Mouse (Mus musculus): ENCODE data around the gene Pde4dip. TPM values are rescaled to one million over a fixed set of nuclear protein-coding genes. Genes with fewer than 3 reads are reported as not detected.

The Pde4dip gene
- 1,000 to 10,000 TPM; 2,910 to 3,459 TPM for total RNA-seq (2021)
- long read RNA-seq, experiment 1, partial matches to known transcripts, result 625 of 1,346 reads
- long read RNA-seq, experiment 1, other reads (novel, unspliced or antisense), result 721 of 1,346 reads
- long read RNA-seq, experiment 2, partial matches to known transcripts, result 702 of 1,362 reads
- long read RNA-seq, experiment 2, other reads (novel, unspliced or antisense), result 660 of 1,362 reads

DNA sequence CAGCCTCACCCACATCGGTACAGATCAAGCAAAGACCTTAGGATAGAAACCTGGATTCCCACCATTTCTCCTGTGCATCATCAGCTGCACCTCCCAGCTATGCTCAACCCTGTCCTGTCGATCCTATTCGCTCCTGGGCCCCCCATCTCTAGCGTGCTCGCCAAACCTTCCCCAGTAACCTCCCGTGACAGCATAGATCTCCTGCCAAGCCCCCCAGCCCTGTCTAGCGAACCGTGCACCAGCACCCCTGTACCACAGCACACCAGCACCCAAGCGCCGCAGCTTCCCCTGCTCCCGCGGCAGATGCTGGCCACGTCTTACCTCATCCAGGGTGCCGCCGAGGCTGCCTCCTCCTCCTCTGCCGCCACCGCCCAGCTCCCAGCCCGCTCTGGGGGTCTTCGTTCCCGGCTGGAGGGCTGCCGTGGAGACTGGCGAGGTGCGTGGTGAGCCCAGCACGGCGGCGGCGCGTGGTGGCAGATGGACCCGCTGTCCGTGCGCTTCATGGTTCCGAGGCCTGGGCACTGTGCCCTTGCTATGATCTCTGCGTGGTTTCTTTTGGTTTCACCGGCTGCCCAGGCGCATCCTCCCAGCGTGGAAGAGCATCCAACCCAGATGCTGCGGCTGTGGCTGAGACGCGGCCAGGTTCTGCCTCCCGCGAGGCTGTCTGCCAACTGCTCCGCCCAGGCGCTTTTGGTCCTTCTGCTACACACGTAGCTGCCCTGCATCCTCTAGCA, at the start of gene Pde4dip:
Gene Pde4dip, minus strand, starts transcription at position 540 of the 734 bp plus-strand sequence.
- no peak for DNase-seq (ENCODE audit: low spot score)

DNA sequence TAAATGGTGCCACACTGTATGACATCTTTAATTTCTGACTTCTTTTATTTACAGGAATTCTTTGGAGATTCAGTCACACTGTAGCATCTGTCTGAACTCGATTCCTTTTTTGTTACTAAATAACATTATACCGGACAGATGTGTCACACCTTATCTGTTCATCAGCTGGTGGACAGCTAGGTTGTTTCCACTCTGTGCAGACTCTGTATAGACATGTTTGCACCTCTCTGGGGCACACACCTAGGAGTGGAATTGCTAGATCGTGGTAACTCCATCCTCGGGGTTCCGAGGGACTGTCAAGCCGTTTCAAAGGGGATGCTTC, 49.4 kb upstream of the Pde4dip start:
- DNase-seq (ENCODE audit: low spot score), result no peak

DNA sequence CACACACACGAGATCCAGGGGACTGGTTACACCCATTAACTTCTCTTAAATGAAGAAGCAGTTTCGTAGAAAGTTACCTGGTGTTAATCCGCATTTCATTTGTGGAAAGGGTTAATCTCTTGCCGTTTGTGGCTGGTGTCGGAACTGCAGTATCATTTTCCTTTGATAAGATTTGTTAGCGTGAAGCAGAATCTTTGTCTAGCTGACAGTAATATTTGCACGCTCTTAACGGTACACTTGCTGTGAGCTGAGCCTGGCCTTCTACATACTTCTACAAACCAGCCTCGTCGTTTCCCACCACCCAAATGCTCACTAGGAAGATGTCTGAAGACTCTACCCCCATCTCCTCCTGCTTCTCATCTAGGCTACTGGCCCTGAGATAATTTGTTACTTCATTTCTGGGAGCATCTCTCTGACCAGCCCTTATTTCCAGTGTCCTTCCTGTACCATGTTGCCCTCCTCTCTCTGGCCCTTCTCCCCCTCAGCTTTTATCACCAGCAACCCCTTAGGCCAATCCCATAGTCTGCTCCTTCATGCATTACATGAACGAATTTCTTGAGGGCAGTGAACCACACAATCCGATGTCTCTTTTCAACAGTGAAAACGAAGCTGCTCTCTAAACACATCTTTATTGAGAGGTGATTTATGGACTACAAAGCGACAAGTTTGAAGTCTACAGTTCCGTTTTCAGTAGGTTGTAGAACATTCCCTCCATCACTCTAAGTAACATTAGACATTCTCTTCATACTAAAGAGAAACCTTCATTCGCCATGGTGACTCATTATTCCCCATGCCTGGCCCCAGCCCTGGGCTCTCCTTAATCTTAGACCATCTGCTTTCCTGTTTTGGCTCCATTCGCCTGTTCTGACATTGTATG, 48.8 kb upstream of the Pde4dip start:
- no peak for DNase-seq (ENCODE audit: low spot score)

DNA sequence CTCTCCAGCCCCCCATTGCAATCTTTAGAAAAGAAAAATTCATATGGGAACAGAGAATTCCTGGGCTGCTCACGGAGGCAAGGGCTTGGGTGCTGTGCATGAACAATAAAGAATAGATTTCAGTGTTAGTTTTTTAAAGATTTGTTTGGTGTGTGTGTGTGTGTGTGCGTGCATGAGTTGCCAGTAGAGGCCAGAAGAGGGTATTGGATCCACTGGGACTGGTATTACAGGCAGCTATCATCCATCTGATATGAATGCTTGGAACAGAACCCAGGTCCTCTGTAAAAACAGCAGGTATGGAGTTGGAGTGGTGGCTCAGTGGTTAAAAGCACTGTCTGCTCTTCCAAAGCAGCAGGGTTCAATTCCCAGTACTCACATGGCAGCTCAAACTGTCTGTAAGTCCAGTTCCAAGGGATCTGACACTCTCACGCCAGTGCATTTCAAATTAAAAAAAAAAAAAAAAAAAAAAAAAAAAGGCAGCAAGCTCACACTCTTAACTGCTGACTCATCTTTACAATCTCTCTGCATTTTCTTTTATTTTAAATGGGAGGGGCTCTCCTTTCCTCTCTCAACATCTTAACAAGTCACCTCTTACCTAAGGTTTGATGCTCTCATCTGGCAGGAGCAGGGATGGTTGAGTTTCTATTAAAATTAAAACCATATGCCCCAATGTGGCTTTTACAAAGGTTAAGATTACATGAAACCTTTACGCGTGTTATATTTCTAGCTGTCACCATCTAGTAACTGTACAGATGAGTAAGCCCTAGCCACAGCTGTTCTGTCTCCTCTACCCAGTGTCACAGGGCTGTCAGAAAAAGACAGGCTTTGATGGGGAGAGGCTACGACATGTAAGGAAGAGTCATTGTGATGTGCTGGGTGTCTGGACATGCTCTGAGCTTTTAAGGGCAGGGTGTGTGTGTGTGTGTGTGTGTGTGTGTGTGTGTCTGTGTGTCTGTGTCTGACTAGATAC, 46.1 kb upstream of the Pde4dip start:
- no peak for DNase-seq (ENCODE audit: low spot score)

DNA sequence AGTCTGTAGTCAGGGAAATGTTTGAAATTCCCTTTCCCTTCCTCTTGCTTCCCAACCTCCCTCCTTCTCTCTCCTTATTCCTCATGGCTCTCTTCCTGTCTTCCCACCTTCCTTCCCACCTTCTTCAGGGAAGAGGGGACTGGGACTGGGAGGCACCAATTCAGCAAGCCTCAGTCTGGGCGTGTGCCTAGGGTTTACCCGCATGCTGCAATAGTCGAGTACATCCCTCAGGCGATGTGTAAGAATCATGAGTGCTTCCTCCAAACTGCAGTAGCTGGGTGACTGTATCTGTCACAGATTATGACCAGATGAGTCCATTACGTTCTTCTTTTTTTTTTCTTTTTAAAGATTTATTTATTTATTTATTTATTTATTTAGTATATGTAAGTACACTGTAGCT, 45.3 kb upstream of the Pde4dip start:
- no peak for DNase-seq (ENCODE audit: low spot score)

DNA sequence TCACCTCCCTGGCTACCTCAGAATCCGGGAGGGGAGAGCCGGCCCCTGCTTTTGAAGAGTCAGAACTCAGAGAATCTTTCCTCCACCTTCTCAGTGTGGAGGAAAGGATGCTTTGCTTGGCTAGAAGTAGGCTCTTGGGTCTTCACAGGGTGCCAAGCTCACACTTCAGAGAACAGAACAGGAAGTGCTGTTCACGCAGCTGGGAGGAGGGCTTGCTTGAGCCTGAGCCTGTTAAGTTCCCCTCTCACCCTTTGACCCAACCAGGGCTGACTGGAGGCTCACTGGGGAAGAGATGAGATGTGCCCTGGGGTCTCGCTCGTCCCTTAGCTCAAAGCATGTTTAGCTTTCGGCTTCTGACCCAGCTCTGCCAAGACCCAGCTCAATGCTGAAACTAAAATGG, 44.7 kb upstream of the Pde4dip start:
- no peak for DNase-seq (ENCODE audit: low spot score)

DNA sequence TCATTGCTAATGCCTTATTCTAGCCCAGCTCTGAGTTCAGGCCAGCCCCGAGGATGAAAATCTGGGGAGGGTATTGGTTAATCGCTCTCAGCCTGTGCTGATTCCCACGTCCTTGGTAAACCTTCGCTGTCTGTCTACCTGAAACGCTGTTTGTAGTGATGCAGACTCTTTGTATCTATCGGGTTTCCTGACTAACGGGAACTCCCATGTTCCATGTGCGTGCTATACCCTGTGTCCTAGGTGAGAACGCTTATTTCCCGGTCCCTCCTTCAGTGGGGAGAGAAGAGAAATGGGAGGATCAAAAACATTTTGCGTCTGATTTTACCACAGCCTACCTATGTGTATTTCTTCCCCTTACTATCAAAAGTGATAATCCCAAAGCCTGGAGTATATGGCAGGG, 44.3 kb upstream of the Pde4dip start:
- DNase-seq (ENCODE audit: low spot score), result no peak

DNA sequence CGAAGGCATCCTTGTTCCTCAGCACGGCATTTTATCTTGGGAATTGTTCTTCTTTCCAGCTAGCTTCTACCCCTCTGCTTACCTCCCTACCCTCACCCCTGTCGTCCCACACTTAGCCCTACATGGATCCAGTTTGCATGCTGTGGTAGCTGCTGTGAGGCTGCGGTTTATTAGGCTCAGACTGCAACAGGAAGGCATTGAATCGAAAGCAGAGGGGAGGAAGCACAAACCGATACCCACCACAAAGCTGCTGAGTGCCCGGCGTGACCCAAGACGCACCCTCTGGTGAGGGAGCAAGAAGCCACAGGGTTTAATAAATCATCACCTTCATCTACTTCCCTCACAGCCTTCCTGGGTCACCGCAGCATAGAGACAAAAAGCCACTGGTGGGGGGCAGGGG, 43.6 kb upstream of the Pde4dip start:
- no peak for DNase-seq (ENCODE audit: low spot score)

DNA sequence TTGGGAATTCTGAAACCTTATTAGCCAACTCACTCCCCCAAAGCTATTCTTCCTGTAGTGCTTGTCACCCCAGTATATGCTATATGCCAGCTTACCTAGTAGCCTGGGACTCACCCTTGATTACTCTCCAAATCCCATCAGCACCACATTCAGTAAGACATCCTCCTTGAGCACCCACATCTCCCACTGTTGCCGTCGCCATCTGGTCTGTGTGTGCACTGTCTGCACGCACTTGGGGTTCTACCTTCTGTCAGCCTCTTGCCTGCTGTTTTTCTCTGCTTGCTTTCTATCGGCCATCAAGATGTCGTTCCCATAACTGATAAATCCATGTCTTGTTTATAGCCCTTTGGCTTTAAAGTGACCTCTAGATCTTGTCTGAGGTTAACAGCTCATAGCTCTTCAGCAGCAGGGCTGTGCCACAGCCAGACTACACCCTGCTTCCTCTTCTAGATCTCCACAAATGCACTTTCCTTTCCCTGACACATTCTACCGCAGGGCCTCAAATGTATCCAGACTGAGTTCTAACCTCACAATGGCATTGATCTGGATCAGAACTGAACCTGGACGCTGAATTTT, 42.9 kb upstream of the Pde4dip start:
- DNase-seq (ENCODE audit: low spot score), result no peak

DNA sequence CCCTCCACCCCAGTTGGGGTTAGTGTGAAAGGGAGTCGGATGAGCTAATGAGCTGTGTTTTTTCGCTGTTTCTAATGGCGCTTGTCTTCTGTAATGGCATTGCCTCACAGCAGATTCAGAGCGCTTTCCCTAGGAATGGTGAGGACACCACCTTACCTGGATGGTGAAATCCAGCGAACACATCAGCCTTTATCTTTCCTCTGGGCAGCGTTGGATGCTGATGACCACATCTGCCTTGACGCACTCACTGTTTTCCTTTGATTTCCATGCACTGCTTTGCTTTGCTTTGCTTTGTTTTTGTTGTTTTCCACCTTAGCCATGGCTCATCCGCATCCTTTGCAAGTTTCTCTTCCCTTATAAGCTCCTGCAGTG, 42.3 kb upstream of the Pde4dip start:
- no peak for DNase-seq (ENCODE audit: low spot score)

DNA sequence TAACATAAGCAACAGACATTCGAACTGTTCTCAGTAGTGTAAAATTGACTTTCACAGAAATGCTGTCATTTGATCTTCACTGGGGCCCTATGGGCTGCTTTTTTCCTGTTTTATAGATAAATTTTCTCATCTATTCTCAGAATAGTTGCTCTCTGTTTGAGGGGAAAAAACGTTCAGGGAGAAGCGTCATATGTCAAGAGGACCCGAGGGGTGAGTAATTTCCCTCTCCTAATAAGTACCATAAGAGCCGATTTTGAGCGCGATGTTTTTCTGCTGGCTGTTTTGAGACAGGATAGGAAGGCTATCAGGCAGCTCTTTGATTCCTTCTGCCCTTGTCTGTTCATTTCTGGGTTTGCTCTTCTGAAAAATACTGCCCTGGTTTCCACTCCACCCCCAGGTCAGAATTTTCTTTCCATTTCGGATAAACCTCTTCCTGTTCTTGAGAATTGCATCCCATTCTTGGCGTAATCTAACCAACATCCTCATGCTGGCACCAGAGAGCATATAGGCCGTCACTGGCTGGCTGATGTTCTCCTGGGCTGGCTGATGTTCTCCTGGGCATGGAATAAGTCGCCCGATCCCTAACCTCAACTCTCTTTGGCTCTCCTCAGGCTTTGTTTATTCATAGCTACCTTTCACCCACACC, 41.8 kb upstream of the Pde4dip start:
- DNase-seq (ENCODE audit: low spot score), result no peak

DNA sequence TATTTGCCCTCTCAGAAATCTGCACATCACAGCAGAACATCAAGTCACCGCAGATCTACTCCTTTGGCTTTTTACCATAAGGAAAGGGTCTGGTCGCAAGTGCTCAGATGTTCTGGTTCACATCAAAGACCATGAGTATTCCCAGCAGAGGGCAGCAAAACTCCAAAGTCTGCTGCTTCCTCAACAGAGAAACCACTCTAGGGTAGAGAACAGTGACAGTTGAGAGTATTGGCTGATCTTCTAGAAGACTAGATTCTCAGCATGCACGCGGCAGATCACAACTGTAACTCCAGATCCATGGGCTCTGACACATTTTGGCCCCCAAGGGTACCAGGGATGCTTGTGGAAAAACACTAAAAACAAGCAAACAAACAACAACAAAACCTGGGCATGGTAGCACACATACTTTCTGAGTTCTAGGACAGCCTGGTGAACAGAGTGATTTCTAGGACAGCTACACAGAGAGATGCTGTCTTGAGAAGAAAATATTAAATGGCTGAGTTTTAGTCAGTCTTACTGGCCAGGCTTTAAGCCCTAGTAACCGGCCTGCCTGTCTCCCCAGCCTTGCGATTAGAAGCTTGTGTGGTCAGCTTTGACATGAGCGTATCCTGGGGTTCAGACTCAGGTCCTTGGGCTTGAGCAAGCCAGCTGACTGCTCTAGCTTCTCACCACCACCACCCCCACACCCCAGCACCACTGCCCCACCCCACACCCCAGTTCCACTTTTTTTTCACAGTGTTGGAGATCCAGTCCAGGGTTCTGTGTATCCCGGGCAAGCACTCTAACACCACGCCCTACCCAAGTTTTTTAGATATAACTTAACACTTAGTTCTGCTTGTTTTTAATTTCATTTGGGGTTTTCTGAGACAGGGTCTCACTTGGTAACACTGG, 40.7 kb upstream of the Pde4dip start:
- DNase-seq (ENCODE audit: low spot score), result peak; percentile 83

DNA sequence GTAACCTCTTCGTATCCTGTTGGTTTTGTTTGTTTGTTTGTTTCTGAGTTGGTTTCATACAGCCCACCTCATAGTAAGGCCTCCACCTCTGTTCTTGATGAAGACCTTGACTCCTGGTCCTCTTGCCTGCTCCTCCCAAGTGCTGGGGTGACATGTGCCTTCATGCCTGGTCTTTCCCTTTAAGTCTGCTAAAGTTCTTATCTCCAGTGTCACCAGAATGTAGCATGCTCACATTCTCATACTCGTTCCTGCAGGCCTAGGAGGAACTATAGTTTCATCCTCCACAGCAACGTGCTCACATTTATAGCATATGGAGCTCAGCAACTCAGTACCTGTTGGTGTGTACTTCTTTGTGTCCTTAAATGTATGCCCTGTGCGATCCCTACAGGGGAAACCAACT, 38.8 kb upstream of the Pde4dip start:
- DNase-seq (ENCODE audit: low spot score), result no peak

DNA sequence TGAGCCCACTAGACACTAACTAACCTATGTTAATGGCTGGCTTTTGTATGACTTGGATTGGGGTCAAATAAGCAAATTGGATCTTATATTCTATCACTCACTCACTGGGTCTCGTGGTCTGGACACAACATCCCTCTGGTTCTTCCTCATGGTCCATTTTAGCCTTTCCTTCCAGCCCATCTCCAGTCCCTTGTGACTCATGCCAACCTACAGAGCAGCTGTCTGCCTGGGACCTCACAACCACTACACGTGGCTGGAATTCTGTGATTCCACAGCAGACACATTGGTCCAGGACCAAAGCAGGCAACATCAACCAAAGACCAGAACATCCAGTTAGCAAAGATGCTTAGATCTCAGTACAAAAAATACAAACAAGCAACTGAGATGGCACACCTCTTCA, 36.7 kb upstream of the Pde4dip start:
- no peak for DNase-seq (ENCODE audit: low spot score)

DNA sequence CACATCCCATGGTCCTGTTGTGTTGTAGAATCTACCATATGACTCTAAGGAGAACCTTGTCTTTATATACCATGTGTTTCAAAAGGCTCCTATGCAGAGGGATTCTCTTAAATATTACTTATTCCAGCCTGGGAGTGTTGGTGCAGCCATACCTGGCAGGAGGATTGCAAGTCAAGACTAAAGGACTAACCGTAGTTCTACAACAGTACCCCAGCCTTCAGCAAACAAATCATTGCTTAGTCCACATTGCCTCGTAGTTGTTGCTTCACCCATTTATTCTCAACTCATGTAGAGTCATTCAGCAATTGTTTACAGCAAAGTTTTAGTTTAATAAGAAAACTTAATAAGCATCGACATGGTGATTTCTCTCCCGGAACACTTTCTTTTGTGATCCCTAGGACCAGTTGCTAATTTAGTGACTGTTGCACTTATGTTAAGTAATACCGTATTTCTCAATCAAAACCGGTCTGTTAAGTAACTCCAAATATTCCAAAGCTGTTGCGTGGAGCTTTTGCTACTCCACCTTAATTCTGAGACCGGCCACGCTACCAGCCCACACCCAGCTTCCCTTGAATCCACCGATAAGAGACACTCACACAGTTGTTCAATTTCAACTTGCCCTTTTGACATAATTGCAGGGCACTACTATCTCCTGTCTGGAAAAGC, 30.5 kb upstream of the Pde4dip start:
- no peak for DNase-seq (ENCODE audit: low spot score)

DNA sequence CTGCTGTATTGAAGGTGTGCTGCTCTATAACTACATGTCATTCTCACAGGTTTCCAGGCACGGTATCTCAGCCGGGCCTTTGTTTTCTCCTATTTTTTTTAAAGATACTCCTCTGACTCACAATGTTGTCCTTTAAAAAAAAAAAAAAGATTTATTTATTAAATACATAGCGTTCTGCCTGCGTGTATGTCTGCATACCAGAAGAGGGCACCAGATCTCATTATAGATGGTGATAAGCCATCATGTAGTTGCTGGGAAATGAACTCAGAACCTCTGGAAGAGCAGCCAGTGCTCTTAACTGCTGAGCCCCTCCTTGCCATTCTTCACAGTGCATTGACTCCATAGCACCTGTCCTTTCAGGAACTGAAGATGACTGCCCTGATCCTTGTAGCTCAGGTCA, 26.6 kb upstream of the Pde4dip start:
- no peak for DNase-seq (ENCODE audit: low spot score)

DNA sequence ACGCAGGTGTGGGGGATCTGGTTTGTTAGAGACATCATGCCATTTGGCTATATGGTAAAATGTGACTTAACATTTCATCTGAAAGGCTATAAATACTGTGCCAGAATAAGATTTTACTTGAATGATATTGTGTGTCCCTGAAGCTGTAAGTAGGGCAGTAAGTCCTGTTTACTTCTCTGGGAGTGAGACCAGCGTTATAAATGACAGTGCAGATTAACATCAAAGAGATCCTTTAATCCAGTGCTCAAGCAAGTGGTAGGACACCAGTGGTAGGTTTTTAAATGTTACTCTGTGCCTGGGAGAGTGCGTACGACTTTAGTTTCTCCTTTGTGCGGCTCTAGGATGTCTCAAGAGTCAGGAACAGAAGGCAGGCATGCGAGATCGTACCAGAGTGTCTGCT, 22.6 kb upstream of the Pde4dip start:
- DNase-seq (ENCODE audit: low spot score), result no peak

DNA sequence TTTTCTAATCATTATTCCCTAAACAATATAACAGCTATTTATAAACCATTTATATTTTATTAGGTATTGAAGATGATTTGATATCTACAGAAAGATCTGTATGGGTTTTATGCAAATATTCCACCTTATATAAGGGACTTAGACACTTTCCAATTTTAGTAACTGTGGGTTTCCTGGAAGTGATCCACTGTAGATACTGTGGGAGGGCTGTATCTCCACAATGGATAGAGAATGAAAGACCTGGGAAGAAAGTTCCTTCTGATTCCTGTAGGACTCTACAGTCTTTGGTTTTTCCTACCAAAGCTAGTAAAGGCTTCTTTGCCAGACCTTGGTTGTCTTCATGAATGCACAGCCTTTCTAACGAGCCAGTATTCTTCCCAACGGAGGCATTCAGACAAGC, 21.2 kb upstream of the Pde4dip start:
- no peak for DNase-seq (ENCODE audit: low spot score)

DNA sequence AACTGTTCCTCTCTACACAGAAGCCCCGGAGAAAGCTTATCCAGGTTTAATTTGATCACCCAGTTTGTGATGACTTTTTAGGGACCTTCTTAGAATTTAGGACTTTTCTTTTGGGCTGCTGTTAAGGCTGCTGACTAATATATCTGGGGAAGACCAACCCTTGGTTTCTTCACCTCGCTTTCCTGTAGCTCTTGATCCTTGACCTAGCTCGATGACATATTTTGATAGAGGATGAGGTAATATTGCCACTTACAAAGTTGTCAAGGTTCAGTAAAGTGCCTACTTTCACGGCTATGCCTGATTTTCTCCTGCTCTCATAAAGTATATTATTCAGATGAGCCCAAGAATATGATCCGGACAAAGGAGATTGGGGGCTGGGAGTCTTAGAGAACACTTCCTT, 13.1 kb upstream of the Pde4dip start:
- no peak for DNase-seq (ENCODE audit: low spot score)
